Mouse (Mus musculus) urinary bladder, adult 18-20 months (tissue): ENCODE results near the gene Ly9.

Experiments
- DNase-seq, 2 experiments: peaks; one replicate each; pipeline ENCODE4 v3.0.0; 2022; ENCODE audit warnings: low spot score in 2 of 2, mixed read lengths in 2 of 2

The Ly9 gene

DNA sequence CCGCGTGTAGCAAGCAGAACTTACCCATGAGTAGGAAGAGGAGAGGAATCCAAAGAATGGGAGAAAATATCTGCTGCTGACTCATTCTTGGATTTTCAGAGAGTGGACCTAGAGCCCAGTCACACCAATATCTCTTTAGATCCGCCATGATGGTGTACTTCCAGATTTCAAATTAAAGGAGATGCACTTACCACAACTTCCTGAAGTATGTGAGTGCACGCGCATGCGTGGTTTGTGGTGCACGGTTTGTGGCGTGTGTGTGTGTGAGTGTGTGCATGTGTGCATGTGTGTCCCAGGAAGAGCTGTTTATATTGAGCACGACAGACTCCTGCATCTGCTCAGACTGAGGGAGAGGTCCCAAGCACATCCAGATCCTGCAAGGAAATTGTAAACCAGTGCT, at the start of gene Ly9:
Ly9 (minus strand) TSS at position 235 of the 400 bp plus-strand sequence.
- DNase-seq = no peak

DNA sequence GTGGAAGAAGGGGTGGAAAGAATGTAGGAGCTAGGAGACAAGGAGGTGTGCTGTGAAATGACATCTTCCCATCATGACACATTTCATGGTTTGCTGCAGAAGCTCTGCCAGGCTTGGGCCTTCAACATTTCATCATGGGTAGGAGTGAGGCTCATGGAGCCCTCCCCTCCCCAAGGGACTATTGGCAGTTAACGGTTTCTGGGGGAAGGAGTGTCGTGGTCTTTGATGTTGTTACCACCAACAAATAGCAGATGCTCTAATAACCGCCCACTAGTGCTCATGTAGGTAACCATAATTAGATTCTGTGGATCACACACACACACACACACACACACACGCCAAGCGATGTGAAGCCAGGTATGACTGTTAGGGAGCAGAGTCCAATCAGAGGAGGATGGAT, 45.5 kb upstream of the Ly9 start, which contains the start of gene Slamf7:
Slamf7 (minus strand) TSS at position 302 of the 400 bp plus-strand sequence.
- no peak for DNase-seq

DNA sequence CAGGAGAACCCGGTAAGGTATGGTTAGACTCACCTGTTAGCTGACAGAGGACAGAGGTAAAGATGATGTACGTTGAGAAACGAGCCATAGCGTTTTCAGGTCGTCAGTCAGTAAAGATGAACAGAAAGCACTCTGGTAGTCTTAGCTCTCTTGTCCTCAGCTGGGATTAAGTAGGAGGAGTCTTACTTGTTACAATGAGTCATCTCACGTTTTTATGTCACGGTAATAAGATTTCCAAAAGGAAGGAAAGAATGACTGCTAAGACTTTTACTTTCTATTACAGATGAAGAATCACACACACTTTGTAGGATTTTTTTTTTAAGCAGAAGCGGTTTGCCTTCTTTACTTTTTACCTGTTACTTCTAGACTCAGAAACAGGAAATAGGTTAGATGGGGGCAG, 41.6 kb upstream of the Ly9 start:
- no peak for DNase-seq

DNA sequence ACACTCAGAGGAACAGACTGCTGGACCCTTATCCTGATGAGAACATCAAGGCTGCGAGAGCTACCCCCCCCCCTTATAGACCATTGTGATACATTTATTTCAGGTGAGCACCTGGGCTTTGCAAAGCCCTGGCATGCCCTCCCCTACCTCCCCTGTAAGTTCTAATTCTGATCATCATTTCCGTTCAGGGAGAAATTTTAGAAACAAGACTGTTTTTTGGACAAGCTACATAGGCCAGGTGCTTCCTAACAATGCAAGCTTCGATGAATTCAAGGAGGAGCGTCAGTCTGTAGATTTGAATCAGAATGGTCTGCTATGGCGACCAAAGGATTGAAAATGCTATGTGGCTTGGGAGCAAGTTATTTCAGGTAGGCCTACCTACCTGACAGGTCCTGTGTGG, 40.5 kb upstream of the Ly9 start:
- DNase-seq = no peak

DNA sequence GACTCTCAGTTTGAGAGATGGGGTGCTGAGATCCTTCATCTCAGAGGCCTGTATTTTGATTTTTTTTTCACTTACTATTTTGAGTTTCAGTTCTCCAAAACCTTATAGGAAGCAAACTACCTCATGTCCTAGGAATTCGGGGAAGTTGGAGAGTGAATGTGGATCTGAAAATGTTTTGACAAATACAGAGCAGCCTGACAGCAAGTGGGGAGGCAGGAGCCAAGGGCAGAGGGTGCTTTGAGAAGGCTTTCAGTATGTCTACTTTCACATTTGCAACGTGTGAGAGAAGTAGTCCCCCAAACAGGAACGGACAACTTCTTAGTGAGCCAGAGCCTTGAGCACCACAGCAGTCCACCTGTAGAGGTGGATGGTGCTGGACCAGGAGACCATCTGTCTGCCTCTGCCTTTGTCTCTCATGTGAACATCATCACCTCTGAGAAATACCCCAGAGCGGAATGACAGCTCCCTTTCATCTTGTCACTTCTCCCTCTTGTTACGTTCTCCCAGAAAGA, 39.3 kb upstream of the Ly9 start:
- no peak for DNase-seq

DNA sequence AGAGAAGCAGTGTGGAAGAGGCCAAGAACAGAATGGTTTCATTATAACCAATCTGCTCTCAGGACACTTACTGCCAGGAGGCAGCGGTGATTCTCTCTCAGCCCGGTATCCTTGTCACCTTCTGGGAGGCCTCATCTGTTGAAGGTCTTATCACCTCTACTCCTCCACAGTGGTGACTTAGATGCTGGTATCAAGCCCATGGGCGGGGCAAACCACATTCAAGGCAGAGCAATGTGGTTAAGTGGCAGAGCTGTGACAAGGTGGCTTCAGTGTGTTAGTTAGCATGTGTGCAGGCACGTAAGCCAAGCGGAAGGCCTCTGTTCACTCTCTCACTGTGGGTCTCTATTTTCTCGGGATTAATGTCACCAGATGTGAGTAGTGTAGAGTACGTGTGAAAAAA, 36.4 kb upstream of the Ly9 start:
- no peak for DNase-seq

DNA sequence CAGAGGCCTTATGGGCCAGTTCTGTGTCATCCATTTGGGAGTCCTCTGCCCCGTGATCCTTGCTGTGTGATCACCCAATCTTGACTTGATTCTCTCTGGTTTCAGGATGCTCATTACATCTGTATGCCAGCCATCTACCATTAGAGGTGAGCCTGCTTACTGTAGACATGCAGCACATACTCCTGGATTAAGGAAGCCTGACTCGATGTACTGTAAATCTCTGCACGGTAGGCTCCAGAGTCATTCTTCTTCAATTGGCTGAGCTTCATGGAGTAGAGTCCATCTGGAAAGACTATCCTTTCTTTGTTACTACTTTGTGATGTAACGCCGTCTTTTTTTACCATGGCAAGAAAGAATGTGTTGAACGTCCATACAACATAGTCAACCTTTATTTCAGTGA, 33.6 kb upstream of the Ly9 start:
- no peak for DNase-seq

DNA sequence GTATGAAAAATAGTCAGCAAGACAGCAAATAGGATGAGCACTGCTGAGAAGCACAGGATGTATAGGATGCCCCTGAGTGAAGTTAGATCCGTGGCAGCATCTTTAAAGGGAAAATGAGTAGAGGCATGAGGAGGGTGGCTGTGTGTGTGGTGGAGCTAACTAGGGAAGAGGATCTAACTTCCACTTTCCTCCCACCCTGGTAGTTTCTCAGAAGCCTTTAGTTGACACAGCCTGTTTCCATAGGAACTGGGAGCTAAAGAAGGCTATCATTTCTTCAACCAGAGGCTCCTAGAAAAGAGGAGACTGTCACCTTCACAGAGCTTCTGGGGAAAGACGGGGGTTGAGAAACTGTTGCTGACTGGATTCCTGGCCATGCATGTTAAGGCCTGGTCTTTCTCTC, 31.5 kb upstream of the Ly9 start:
- DNase-seq = no peak

DNA sequence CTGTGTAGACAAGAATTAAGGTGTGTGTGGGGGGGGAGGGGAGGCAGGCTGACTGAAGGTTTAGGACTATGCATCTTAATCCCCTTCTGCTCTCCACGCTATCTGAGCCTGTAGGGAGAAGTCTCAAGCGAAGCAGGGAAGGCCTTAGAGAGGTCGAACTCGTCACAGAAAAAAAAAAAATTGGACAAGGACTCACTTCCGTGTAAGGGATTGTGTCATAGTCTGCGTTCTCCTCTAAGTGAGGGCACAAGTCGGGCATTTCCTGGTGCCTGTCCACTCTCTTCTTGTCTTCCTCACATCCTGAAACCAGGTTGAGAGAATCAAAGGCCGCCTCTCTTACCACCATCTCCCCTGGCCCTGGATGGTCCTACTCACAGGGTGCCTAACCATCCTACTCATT, 29.9 kb upstream of the Ly9 start:
- DNase-seq = no peak

DNA sequence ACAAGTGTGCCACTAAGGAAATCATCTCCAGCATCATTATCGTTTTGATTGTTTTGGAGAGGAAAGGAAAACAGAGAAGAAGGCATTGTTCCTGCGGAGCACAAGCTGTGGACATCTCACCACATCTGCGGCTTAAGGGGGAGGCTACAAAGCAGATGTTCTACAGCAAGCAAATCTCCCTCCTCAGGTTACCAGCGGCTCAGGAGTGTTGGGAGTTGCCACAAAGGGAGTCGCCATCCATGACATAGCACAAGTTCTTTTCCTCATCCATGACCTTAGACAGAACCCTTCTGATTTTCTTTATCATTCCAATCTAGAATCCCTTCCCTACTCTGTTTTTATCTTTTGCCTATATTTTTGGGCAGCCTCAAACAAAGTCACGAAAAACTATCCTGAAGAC, 28.5 kb upstream of the Ly9 start:
- no peak for DNase-seq

DNA sequence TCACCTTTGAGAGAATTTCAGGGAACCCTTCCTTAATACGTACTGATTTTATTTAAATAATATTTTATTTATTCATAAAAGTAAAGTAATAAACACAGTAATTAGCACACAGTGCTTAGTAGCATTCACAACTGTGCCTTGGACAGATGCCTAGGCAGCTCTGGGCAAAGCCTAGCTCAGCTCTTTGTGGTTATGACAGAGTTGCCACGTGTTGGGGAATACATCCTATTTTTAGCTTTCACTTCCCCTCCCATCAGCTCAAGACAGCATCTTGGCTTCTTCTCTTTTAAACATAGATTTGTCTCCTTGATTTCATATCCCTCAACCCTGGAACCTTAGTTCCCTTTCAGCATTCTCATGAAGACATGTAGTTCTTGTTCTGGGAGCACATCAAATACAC, 24.2 kb upstream of the Ly9 start:
- DNase-seq = no peak

DNA sequence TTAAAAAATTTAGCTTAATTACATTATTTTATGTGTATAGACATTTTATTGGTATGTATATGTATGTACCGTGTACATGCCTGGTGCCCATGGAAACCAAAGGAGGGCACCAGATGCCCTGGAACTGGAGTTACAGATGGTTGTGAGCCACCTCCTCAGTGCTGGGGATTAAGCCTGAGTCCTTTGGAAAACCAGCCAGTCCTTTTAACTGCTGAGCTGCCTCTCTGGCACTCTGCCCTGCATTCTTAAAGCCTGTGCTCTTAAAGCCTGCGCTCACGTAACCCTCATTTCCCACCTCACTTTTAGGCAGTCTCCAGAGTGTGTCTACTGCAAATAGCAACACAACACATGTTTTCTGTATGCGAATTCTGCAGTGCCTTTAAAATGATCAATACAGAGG, 23.7 kb upstream of the Ly9 start:
- no peak for DNase-seq

DNA sequence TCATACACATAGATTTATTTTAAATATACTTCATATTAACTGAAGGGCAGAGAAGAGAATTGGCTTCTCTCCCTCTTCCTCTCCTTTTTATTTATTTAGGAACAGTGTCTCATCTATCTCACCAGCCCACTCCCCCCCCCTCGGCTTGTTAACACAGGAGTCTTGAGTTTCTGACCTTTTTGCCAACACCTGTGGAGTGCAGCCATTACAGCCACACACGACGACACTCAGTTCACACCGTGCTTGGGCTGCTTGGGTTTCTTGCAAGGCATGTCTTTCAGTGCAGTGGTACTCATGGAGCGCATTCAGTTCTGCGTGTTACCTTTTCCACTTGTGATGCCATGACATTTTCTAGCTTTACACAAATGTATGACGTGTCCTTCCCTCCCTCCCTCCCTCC, 22.8 kb upstream of the Ly9 start:
- no peak for DNase-seq

DNA sequence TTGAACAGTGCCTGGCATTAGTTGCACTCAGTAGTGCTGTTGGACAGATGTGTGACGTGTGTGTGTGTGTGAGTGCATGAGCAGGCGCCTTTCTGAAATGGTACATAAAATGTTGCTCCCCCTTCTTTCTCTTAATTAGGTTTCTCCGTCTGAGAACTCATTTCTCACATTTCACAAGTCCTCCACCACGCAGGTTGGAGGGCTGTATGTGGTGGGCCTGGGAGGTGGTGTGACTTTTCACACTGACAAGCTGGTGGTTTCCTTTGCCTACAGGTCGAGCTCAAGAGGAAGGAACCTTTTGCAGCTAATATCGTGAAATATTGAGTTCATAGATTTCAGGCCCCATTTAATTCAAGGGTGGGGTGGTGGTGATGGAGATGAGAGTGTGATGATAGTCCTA, 22.0 kb upstream of the Ly9 start:
- no peak for DNase-seq

DNA sequence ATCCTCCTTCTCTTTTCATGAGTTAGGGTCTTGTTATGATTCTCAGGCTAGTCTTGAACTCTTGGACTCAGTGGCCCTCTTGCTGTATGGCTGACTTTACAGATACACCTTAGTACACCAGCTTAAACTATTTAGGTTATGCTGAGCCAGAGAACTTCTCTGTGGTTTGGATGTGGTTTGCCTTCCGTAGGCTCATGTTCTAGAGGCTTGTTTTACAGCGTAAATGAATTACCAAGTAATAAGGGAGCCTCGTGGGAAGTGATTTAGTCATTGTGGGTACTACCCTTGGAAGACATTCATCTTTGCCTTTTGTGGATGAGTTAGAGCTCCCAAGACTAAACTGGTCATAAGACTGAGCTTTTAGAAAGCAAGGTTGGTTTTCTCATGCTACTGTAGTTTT, 20.6 kb upstream of the Ly9 start:
- DNase-seq = no peak

DNA sequence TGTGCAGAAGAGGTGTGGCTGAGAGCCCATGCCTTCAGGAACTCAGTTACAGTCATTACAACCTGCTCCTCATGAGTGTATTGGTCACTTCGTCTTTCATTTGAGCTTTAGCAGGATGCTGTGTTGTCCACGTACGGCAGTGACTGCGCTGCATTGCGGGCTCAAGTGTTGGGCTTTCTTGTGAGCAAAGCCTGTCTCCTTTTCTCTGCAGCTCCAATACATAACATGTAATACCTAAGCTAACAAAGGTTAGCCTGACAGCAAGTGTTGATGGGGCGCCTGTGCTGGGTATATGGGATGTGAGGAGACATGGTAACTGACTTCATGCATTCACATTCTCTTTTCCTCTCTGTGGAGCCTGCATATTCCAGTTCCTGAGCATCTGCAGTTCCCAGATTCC, 12.9 kb upstream of the Ly9 start:
- DNase-seq = no peak

DNA sequence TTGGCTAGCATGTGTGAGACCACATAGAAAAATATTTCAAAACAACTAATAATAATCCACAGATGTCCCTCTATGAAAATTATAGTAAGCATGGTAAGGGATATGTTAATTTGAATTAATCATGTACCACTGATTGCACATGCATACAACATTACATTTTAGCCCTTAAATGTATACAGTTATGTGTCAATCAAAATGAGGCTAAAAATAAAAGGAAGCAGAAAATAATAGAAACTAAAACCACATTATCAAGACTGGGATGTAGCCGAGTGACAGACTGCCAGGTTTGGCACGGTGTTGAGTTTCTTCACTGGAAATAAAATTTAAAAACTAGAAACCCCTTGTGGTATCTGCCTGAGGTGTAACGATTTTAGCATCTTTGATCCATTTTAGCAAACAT, 12.4 kb upstream of the Ly9 start:
- DNase-seq = no peak

DNA sequence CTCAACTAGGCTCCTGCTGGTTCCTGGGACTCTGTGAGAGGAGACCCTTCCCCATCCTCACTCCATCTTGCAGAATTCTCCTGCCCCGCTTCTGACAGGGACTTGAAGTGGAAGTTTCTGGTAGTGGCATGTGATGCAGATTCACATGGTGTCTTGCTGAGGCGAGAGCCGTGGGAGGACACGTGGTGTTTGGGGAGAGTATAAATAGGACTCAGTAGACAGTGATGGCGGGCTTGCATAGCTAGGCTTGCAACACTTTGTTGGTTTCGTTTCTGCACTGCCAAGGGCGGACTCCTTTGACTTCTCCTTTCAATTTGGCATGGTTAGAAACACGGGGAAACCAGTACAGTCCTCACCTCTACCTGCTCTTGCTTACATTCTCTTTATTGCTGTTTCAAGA, 11.8 kb upstream of the Ly9 start:
- DNase-seq = no peak

DNA sequence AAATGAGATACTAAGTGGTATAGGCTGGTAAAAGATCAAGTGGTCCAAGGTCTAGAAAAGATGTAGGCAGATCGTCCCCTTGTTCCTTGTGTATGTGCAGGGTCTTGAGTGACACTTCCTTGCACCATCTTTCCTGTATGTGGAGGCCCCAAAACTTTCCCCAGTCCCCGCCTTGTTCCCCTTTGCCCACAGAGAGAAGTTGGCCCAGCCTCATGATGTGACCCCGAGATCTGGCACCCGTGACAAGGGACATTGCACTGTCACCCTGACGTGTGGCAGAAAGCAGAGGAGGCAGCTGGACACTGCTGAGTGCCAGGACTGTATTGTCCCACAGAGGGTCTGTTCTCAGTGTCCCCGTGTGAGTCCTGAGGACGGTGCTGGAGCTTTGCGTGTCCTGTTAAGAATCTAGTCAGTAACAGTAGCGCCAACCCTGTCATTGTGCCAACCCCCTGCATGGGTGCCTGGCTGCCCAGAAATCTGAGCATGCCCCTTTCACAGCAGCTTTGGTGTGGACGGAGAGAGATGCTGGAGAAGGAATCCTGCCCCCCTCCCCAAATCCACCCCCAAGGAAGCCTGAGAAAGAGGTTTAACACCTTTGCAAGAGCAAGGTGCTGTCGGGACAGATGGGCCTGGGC, 9.8 kb upstream of the Ly9 start:
- no peak for DNase-seq

DNA sequence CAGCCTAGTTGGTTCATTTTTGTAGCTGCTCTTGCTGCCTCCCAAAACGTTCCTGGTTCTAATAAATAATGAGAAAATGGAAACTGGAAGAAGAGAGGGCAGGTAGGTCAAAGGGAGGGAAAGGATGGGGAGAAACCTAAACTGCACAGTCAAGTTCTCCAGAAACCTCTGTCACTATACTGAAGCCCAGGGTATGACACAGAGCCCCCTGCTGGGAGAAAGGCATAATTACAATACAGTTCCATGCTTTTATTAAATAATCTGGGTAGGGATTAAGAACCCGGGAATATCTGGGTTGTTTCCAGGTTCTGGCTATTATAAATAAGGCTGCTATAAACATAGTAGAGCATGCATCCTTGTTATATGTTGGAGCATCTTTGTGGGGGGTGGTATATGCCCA, 6.8 kb upstream of the Ly9 start:
- no peak for DNase-seq

DNA sequence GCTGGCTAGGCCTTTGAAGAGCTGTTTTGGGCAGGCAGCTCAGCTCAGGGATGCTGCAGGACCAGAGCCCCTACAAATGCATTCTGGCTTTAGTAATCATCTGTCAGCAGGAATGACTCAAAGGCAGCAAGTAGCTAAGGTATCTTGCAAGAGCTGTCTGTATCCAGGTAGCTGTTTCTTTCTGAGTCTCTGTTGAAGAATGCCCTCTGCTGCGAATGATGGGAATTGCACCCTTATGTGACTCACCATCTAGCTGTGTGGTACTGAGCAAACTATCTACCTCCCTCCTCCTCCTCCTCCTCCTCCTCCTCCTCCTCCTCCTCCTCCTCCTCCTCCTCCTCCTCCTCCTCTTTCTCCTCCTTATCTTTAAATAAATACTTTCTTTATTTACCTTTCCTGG, 3.6 kb upstream of the Ly9 start:
- DNase-seq = no peak

DNA sequence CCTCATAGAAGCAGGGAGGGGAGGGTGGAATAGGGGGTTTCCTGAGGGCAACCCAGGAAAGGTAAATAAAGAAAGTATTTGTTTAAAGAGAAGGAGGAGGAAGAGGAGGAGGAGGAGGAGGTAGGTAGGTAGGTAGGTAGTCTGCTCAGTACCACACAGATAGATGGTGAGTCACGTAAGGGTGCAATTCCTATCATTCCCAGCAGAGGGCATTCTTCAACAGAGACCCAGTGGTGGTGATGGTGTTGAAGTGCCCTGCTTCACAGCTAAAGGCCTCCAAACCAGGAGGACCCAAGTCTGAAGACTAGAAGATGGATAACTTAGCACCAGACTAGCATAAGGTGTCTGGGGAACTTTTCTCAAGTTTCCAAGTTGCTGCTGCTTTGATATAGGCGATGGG, 2.8 kb upstream of the Ly9 start:
- DNase-seq = no peak

DNA sequence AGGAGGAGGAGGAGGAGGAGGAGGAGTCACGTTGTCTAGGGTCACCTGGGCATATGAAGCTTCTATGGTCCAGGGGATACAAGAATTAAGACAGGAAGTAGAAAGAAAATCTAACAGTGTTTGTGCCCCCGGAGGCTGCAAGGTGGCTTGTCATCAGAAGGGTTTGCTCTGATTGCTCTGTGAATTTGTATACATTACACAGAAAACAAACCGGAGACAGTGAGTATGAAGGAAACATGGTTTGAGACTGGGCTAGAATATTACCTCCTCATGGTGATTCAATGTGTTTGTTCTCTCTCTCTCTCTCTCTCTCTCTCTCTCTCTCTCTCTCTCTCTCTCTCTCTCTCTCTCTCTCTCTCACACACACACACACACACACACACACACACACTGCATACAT, 554 bp downstream of the Ly9 start:
- DNase-seq = no peak

DNA sequence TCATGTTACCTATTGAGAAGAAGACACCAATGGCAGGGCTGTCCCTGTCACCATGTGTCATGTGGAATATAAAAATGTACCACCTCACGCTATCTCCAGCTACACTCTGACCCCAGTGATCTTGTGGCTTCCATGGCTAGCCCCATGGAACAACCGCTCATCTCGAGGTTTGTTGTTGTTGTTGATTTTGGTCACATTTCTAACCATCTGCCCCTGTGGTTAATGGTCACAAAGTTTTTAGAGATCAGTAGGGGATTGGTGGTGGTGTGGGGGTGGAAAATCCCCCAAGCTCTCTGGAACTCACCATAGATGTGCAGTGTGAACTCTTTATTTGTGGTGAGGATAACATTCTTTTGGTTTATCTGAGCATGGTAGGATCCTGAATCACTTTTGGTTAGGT, 2.5 kb downstream of the Ly9 start:
- DNase-seq = no peak
